Mouse (Mus musculus) megakaryocyte, embryonic 14.5 days (primary cell): ENCODE measurements around the gene Matk. TPM values are rescaled to one million over a fixed set of nuclear protein-coding genes. Genes with fewer than 3 reads are reported as not detected.

Experiments
- H3K27me3 ChIP-seq: replicated peaks from 2 replicates; pipeline ENCODE3; 2012; ENCODE audit warnings: inconsistent platforms
- H3K36me3 ChIP-seq: replicated peaks from 2 replicates; pipeline ENCODE3; 2012; ENCODE audit warnings: low read length, inconsistent platforms, mixed read lengths
- H3K4me1 ChIP-seq: 2 replicates; pipeline ENCODE4 v1.6.1; 2012; ENCODE audit warnings: inconsistent platforms
- H3K4me3 ChIP-seq: replicated peaks from 2 replicates; pipeline ENCODE3; 2012; ENCODE audit warnings: moderate library complexity, mild to moderate bottlenecking, inconsistent platforms
- H3K9me3 ChIP-seq: 2 replicates; pipeline ENCODE4 v1.6.1; 2012; ENCODE audit warnings: inconsistent platforms
- FLI1 ChIP-seq: IDR thresholded peaks from 2 replicates; pipeline ENCODE4 v1.6.1; 2012; ENCODE audit warnings: low read length, inconsistent platforms, mixed read lengths
- GATA1 ChIP-seq: IDR thresholded peaks from 3 replicates; pipeline ENCODE4 v1.6.1; 2012; ENCODE audit warnings: mixed read lengths, low read length, inconsistent platforms, borderline replicate concordance
- polyA plus RNA-seq: library from polyadenylated mRNA; stranded (reverse); fragments of >175 nt; gene quantifications from 2 replicates; pipeline ENCODE4 v1.2.3, GENCODE M21; 2012; ENCODE audit warnings: low replicate concordance; ENCODE audit not compliant: insufficient read depth

Gene Matk
- polyA plus RNA-seq, 1 experiment, result 21.4 TPM

DNA sequence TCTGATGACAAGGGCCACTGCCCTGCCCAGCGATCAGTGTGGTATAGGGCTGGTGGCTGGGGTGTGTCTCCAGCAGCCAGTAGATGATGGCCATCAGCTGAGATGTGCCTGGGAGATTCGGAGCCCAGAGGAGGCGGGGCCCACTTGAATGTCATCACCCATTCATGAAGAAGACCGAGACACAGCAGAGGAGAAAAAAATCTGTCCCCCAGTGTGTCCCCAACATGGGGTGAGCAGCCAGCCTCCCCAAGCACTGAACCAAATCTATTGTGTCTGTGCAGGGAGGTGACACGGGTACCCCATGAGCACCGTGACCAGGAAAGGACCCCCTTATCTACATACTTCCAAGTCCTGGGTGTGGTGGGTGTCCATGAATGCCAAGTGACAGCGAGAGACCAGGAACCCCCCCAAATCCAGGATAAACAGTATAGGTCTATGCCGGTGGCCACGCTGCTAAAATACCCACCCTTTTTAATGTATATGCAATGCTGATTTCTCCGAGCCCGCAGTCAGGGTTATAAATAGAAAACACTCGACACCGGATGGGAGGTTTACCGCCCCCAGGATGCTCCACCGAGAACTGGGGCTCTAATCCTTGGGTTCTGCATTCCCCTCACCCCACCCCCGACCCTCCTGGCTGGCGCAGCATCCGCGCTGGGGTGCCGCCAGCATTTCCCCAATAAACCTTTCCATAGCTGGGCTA, 22.8 kb upstream of the Matk start:
- H3K36me3 ChIP-seq, result no peaks in the 10 kb centered on the region
- peaks cover 49% of the 10 kb centered on the region for H3K4me1 ChIP-seq
- peaks cover 49% of the 10 kb centered on the region for H3K27me3 ChIP-seq
- TF ChIP-seq FLI1, result no peak
- no peak for TF ChIP-seq GATA1
- H3K4me3 ChIP-seq, result no peak overlapping the region
- H3K9me3 ChIP-seq, result no peaks in the 10 kb centered on the region

DNA sequence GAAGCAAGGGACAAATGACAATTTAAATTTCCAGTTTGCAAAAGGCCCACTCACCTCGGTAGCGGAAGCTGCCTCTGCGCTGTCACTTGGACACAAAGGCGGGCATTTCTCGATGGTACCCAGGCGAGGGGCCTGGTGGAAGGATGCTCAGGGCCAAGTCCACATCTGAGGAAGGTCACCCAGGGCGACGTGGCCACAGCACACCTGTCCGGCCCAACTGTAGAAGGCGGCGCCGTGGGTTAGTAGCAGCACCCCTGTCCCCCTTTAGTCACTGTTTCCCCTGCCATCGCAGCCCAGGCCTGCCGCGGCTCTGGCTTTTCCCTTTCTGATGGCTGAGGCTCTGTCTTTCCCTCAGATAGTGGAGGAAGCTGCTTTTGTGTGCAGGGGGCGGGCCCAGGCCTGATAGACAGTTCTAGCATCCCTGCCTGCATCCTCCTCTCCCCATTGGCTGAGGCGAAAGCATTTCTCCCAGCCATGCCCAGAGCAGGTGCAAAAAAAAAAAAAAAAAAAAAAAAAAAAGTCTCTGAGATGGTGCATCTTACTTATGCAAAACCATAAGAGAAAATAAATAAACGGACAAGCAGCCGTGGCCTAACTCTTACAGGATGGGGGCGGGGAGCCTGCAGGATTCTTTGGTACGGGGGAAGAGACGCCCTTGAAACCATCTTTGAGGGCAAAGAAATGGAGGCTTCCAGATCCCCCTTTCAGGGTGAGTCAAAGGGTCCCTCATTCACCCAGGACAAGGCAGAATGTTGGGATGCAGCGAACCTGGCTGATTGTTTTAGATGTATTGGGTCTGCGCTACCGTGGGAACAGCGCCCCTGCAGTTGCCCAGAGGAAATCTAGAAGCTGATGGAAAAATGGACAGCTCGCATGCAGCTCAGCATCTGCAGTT, 22.1 kb upstream of the Matk start, which contains the start of gene Atcay:
Atcay (minus strand) TSS at position 396 of the 895 bp plus-strand sequence.
- H3K27me3 ChIP-seq, result peaks cover 56% of the 10 kb centered on the region
- H3K4me1 ChIP-seq, result peaks cover 49% of the 10 kb centered on the region
- no peaks in the 10 kb centered on the region for H3K9me3 ChIP-seq
- no peaks in the 10 kb centered on the region for H3K36me3 ChIP-seq
- TF ChIP-seq GATA1, result no peak
- no peak for TF ChIP-seq FLI1
- peak within 1 kb of the TSS; percentile 78 for H3K4me3 ChIP-seq

DNA sequence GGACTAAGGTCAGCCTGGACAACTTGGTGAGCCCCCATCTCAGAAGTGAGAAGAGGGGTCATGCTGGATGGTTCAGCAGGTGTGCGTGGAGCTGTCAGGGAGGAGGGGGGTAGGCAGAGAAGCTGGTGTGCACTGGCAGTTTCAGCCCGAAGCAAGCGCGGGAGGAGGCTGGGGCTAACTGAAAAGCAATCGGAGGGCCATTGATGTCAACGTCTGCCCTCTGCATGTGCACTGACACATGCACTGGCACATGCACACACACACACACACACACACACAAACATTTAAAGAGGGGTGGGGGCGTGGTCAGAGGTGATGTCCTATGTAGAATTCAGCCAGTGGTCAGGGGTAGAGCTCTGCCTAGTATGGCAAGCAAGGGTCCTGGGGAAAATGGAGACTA, 21.3 kb upstream of the Matk start:
- TF ChIP-seq FLI1 (no peak), GATA1 (no peak)
- peaks cover 62% of the 10 kb centered on the region for H3K27me3 ChIP-seq

DNA sequence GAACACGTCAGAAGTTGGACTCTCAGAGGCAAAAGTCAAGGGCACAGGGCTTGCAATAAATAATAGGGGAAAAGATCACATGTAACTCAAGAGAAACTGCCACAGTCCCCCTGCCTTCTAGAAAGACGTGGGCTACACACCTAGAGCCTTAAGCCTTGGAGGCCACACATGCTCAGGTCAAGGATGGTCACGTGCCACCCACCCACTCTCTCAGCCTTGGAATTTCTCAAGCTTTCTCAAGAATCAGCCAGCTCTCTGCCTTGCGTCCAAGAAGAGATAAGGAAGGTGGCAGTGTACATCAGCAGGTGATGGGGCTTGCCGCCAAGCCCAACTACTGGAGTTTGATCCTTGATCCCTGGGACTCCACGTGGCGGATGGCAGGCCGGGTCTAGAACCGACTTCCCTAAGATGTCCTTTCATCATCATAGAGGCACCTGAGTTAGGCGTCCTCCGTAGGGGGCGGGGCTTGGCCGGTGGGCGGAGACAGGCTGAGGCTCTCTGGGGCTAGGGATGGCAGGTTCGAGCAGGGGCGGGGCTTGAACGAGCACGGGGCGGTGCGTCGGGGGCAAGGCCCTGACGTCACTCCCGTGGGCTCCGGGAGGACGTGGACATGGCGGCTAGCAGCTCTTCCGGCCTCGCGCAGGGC, 20.0 kb upstream of the Matk start, which contains the start of gene Zfr2:
Zfr2 (plus strand) TSS at position 576 of the 646 bp plus-strand sequence.
- peaks cover 75% of the 10 kb centered on the region for H3K27me3 ChIP-seq

More for the DNA sequence above, 21.3 kb upstream of the Matk start:
- Histone ChIP-seq H3K9me3 (no peaks in the 10 kb centered on the region), H3K36me3 (no peaks in the 10 kb centered on the region), H3K4me3 (peak overlapping the region; percentile 56), H3K4me1 (peaks cover 49% of the 10 kb centered on the region)

DNA sequence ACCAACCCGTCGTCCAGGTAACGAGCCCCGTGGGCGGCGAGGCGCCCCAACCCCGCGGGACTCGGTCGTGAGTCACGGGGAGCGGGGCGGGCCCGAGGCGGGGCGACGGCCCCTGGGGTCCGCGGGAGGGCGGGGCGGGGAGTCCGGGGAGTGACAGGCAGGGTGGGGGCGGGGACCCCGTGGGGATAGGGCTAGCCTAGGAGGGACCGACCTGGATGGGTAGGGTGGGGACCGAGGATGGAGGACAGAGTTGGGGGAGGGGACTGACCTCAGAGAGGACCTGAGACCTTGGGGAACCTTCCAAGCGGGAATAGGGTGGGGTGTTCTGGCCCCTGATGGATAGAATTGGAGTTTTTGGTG, 19.5 kb upstream of the Matk start:
- no peaks in the 10 kb centered on the region for H3K36me3 ChIP-seq
- peaks cover 56% of the 10 kb centered on the region for H3K4me1 ChIP-seq
- H3K27me3 ChIP-seq, result peaks cover 75% of the 10 kb centered on the region
- peak overlapping the region; percentile 95 for H3K4me3 ChIP-seq
- no peaks in the 10 kb centered on the region for H3K9me3 ChIP-seq
- TF ChIP-seq FLI1 (no peak), GATA1 (no peak)

More for the DNA sequence above, 20.0 kb upstream of the Matk start, which contains the start of gene Zfr2:
- Histone ChIP-seq H3K4me1 (peaks cover 51% of the 10 kb centered on the region), H3K4me3 (peak within 1 kb of the TSS; percentile 95), H3K9me3 (no peaks in the 10 kb centered on the region), H3K36me3 (no peaks in the 10 kb centered on the region)
- TF ChIP-seq FLI1 (no peak), GATA1 (no peak)

DNA sequence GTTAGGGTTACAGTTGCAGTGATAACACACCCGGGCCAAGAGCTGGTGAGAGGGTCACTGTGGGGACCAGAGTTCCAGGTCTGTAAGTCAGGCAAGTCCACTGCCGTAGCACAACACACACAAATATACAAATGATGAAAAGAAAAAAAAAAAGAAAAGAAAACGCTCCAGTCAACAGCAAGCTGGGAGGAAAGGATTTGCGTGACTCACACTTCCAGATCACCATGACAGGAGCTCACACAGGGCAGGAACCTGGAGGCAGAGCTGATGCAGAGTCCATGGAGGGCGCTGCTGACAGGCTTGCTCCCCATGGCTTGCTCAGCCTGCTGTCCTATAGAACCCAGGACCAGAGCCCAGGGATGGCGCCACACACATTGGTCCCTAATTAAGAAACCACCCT, 18.5 kb upstream of the Matk start:
- Histone ChIP-seq H3K36me3 (no peaks in the 10 kb centered on the region), H3K27me3 (peaks cover 73% of the 10 kb centered on the region)

DNA sequence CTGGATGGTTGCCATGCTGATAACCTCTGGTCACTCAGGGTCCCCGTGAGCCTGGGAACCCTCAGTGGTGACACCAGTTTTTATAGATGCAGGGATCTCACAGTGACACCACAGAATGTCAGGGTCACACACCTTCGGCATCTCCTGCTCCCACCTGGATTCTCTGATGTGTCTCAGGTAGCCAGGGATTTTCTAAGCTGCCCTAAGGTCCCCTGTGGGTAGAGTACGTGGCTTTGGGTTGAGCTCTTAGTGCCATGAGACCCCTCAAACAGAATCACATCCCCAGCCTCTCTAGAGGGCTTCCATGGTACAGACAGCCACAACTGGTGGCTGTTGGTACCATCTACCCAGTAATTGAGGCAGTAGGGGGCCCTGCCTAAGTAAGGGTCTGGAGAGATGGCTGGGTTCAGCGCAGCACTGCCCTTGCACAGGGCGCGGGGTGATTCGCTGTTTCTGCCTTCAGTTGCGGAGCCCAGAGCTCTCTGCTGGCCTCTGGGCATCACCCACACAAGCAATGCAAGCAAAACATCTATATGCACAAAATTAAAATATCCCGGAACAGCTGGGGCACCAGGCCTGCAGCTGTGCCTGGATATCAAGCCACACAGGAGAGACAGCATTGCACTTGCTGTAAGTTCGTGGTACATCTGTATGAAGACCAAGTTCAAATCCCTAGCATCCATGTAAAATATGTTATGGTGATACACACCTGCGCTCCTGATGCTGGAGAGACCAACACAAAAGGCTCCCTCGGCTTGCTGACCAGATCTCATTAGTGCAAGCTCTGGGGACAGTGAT, 16.1 kb upstream of the Matk start:
- Histone ChIP-seq H3K36me3 (no peaks in the 10 kb centered on the region), H3K9me3 (no peaks in the 10 kb centered on the region), H3K27me3 (peaks cover 73% of the 10 kb centered on the region), H3K4me1 (peaks cover 36% of the 10 kb centered on the region), H3K4me3 (no peak overlapping the region)
- TF ChIP-seq FLI1 (no peak), GATA1 (no peak)

More for the DNA sequence above, 18.5 kb upstream of the Matk start:
- peaks cover 58% of the 10 kb centered on the region for H3K4me1 ChIP-seq
- no peaks in the 10 kb centered on the region for H3K9me3 ChIP-seq
- peak overlapping the region; percentile 28 for H3K4me3 ChIP-seq
- no peak for TF ChIP-seq GATA1
- no peak for TF ChIP-seq FLI1

DNA sequence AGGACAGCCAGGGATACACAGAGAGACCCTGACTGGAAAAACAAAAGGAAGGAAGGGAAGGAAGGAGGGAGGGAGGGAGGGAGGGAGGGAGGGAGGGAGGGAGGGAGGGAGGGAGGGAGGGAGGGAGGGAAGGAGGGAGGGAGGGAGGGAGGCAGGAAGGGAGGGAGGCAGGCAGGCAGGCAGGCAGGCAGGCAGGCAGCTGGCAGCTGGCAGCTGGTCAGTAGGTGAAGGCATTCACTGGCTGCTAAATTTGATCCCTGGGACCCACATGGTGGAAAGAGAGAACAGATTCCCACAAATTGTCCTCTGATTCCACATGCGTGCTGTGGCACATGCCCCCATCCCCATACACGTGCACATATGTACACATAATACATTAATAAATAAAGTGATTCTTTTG, 14.1 kb upstream of the Matk start:
- Histone ChIP-seq H3K27me3 (peaks cover 83% of the 10 kb centered on the region), H3K4me3 (no peak overlapping the region), H3K9me3 (no peaks in the 10 kb centered on the region), H3K36me3 (no peaks in the 10 kb centered on the region), H3K4me1 (peaks cover 23% of the 10 kb centered on the region)
- TF ChIP-seq GATA1 (no peak), FLI1 (no peak)

DNA sequence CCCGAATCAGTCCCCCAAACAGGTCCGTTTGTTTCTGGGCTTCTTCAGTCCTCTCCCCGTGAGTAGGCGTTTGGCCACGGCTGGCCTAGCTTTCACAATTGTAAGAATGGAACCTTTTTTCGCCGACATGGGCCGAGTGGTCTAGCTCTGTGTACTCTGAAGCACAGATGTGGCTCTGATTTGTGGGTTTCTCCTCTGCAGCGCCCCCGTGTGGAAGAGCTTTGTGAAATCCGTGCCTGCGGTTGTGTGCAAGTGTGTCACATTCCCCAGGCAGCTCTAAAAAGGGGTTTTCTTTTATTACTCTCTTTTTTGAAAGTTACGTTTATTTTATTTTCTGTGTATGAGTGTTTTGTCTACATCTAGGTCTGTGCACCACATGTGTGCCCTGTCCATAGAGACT, 11.9 kb upstream of the Matk start:
- no peak overlapping the region for H3K4me3 ChIP-seq
- no peak for TF ChIP-seq FLI1
- TF ChIP-seq GATA1, result no peak
- H3K4me1 ChIP-seq, result peaks cover 38% of the 10 kb centered on the region
- H3K36me3 ChIP-seq, result no peaks in the 10 kb centered on the region
- H3K27me3 ChIP-seq, result peaks cover 86% of the 10 kb centered on the region
- H3K9me3 ChIP-seq, result no peaks in the 10 kb centered on the region
